8 mouse cellular contexts compared by ENCODE assay signal in genomic region chr5:115404241-115404794, GRCm38 (mm10). TPM values are rescaled to one million over a fixed set of nuclear protein-coding genes. Genes with fewer than 3 reads are reported as not detected.
DNase-seq lines count a peak whose midpoint lies in the region; ATAC-seq lines count a peak whose summit lies in the region.

No protein-coding gene starts in this region.

- peaks cover 10% of the 10 kb centered on the region for H3K4me1 ChIP-seq in kidney, embryonic 14.5 days (ENCODE audit: control insufficient read depth, insufficient read depth, low read length)
- no peaks in the 10 kb centered on the region for H3K4me1 ChIP-seq in brown adipose tissue, adult 24 weeks (ENCODE audit: control insufficient read depth, insufficient read depth, insufficient read length, low read length)
- H3K4me1 ChIP-seq in forebrain, embryonic 15.5 days: peaks cover 22% of the 10 kb centered on the region
- peaks cover 4% of the 10 kb centered on the region; the same call in 1 of the 2 replicates for H3K4me1 ChIP-seq in limb, embryonic 11.5 days (ENCODE audit: control insufficient read depth, insufficient read depth, low read length)
- H3K4me1 ChIP-seq in neural tube, embryonic 15.5 days: peaks cover 22% of the 10 kb centered on the region

- H3K36me3 ChIP-seq in kidney, embryonic 14.5 days (ENCODE audit: control insufficient read depth, insufficient read depth, low read length): no peaks in the 10 kb centered on the region
- H3K36me3 ChIP-seq in forebrain, embryonic 15.5 days: no peaks in the 10 kb centered on the region
- H3K36me3 ChIP-seq in limb, embryonic 11.5 days (ENCODE audit: control insufficient read depth, insufficient read depth, low read length): no peaks in the 10 kb centered on the region
- H3K36me3 ChIP-seq in neural tube, embryonic 15.5 days: no peaks in the 10 kb centered on the region

- peak overlapping the region; percentile 32; the same call in 1 of the 2 replicates for H3K9ac ChIP-seq in kidney, embryonic 14.5 days (ENCODE audit: low read depth, low read length)
- H3K9ac ChIP-seq in forebrain, embryonic 15.5 days (replicated peaks): peak overlapping the region; percentile 57
- H3K9ac ChIP-seq in limb, embryonic 11.5 days (ENCODE audit: low read length): peak overlapping the region; percentile 53
- H3K9ac ChIP-seq in neural tube, embryonic 15.5 days (replicated peaks): peak overlapping the region; percentile 34; the same call in 1 of the 2 replicates

- no peak for DNase-seq in kidney, postnatal 10 days
- peak; percentile 70 for DNase-seq in limb, embryonic 11.5 days (ENCODE audit: low spot score)
- DNase-seq in spleen, postnatal 4 days (ENCODE audit: low spot score in 2 of 2): no peak
- DNase-seq in yolk sac, embryonic 10.5 days (ENCODE audit: low spot score): no peak

- no peaks in the 10 kb centered on the region for H3K9me3 ChIP-seq in kidney, embryonic 14.5 days (ENCODE audit: control insufficient read depth, low read length)
- H3K9me3 ChIP-seq in forebrain, embryonic 15.5 days: no peaks in the 10 kb centered on the region
- no peaks in the 10 kb centered on the region for H3K9me3 ChIP-seq in limb, embryonic 11.5 days (ENCODE audit: control insufficient read depth, low read length)
- no peaks in the 10 kb centered on the region for H3K9me3 ChIP-seq in neural tube, embryonic 15.5 days (replicated peaks)

- 2% methylated on average over 17 of the region's 18 CpGs for WGBS in kidney, embryonic 14.5 days
- 2% methylated on average over 17 of the region's 18 CpGs for WGBS in forebrain, embryonic 15.5 days
- under 1% methylated on average over 18 of the region's 18 CpGs for WGBS in limb, embryonic 11.5 days
- WGBS in neural tube, embryonic 15.5 days: 2% methylated on average over 18 of the region's 18 CpGs

- H3K27ac ChIP-seq in kidney, embryonic 14.5 days (ENCODE audit: low read depth, low read length): peak overlapping the region; percentile 18; the same call in 1 of the 2 replicates
- H3K27ac ChIP-seq in brown adipose tissue, adult 24 weeks (replicated peaks; ENCODE audit: low read depth, low read length): no peak overlapping the region
- H3K27ac ChIP-seq in forebrain, embryonic 15.5 days (replicated peaks): peak overlapping the region; percentile 96
- H3K27ac ChIP-seq in limb, embryonic 11.5 days (replicated peaks; ENCODE audit: low read depth, low read length): peak overlapping the region; percentile 74
- H3K27ac ChIP-seq in neural tube, embryonic 15.5 days (replicated peaks): peak overlapping the region; percentile 43; the same call in 1 of the 2 replicates

- peak overlapping the region; percentile 39 for H3K4me2 ChIP-seq in kidney, embryonic 14.5 days (replicated peaks; ENCODE audit: low read depth, low read length)
- peak overlapping the region; percentile 46 for H3K4me2 ChIP-seq in forebrain, embryonic 15.5 days (replicated peaks)
- H3K4me2 ChIP-seq in limb, embryonic 11.5 days (ENCODE audit: low read depth, severe bottlenecking): peak overlapping the region; percentile 54
- H3K4me2 ChIP-seq in neural tube, embryonic 15.5 days: peak overlapping the region; percentile 58

- H3K27me3 ChIP-seq in kidney, embryonic 14.5 days (ENCODE audit: control insufficient read depth, insufficient read depth, low read length): no peaks in the 10 kb centered on the region
- H3K27me3 ChIP-seq in forebrain, embryonic 15.5 days: no peaks in the 10 kb centered on the region
- H3K27me3 ChIP-seq in limb, embryonic 11.5 days (ENCODE audit: control insufficient read depth, insufficient read depth, low read length): no peaks in the 10 kb centered on the region
- H3K27me3 ChIP-seq in neural tube, embryonic 15.5 days (replicated peaks): no peaks in the 10 kb centered on the region

- peak; percentile 81 for ATAC-seq in kidney, embryonic 14.5 days (ENCODE audit: low FRiP score, low TSS enrichment)
- peak; percentile 61 for ATAC-seq in forebrain, embryonic 15.5 days (replicated peaks)
- peak; percentile 64 for ATAC-seq in limb, embryonic 11.5 days (ENCODE audit: insufficient number of reproducible peaks, low FRiP score, low TSS enrichment, low read depth)
- no peak; the same call in 1 of the 2 replicates for ATAC-seq in neural tube, embryonic 15.5 days (ENCODE audit: low FRiP score)

- peak overlapping the region; percentile 12; the same call in 1 of the 2 replicates for H3K4me3 ChIP-seq in kidney, embryonic 14.5 days (ENCODE audit: low read length)
- H3K4me3 ChIP-seq in brown adipose tissue, adult 24 weeks (ENCODE audit: insufficient read depth, low read depth, low read length): peak overlapping the region; percentile 48
- H3K4me3 ChIP-seq in forebrain, embryonic 15.5 days: peak overlapping the region; percentile 23
- H3K4me3 ChIP-seq in limb, embryonic 11.5 days (ENCODE audit: low read depth, low read length): peak overlapping the region; percentile 16
- peak overlapping the region; percentile 20 for H3K4me3 ChIP-seq in neural tube, embryonic 15.5 days (replicated peaks)

RNA-seq across cellular contexts. Expression of gene Msi1, which starts 25.1 kb away (rescaled TPM):
- 26.2 and 34.0 TPM in 2 replicates for polyA plus RNA-seq in kidney, embryonic 14.5 days (2014; fragmentation: Nextera tagmentation; extraction: Ambion mirVana)
- polyA plus RNA-seq in brown adipose tissue, adult 24 weeks (2012; ENCODE audit: insufficient read depth, insufficient read length, missing spikeins): 1.1 TPM in 1 of 2 replicates, not detected in the other
- polyA plus RNA-seq in forebrain, embryonic 15.5 days (2015; fragmentation: Nextera tagmentation; extraction: Ambion mirVana): 70.0 and 75.8 TPM in 2 replicates
- polyA plus RNA-seq in limb, embryonic 11.5 days (2014; fragmentation: Nextera tagmentation; extraction: Ambion mirVana): 45.9 and 48.3 TPM in 2 replicates
- polyA plus RNA-seq in neural tube, embryonic 15.5 days (2015; fragmentation: Nextera tagmentation; extraction: Ambion mirVana): 29.4 and 37.9 TPM in 2 replicates

RNA-seq across cellular contexts. Expression of gene Cox6a1, which starts 55.5 kb away (rescaled TPM):
- 911 and 1,119 TPM in 2 replicates for polyA plus RNA-seq in kidney, embryonic 14.5 days (2014; fragmentation: Nextera tagmentation; extraction: Ambion mirVana)
- 4,430 and 5,347 TPM in 2 replicates for polyA plus RNA-seq in brown adipose tissue, adult 24 weeks (2012; ENCODE audit: insufficient read depth, insufficient read length, missing spikeins)
- polyA plus RNA-seq in forebrain, embryonic 15.5 days (2015; fragmentation: Nextera tagmentation; extraction: Ambion mirVana): 968 and 991 TPM in 2 replicates
- polyA plus RNA-seq in limb, embryonic 11.5 days (2014; fragmentation: Nextera tagmentation; extraction: Ambion mirVana): 712 and 734 TPM in 2 replicates
- 1,223 and 1,358 TPM in 2 replicates for polyA plus RNA-seq in neural tube, embryonic 15.5 days (2015; fragmentation: Nextera tagmentation; extraction: Ambion mirVana)

Comparison
In these comparisons a context has a peak if more than half of its experiments do, and no peak if none do; other contexts are left out.
1. RNA of gene Msi1, which starts 25.1 kb away (polyA plus RNA-seq): 70.0 to 75.8 TPM in forebrain, embryonic 15.5 days, 45.9 to 48.3 TPM in limb, embryonic 11.5 days, 29.4 to 37.9 TPM in neural tube, embryonic 15.5 days and 26.2 to 34.0 TPM in kidney, embryonic 14.5 days; 1.1 TPM in brown adipose tissue, adult 24 weeks; every median in the first group is over 10 times any median in the second.
2. Peak in every context shown above with its lines, with median percentiles within 50 percentile points of each other: H3K4me2 ChIP-seq, H3K4me3 ChIP-seq and H3K9ac ChIP-seq.